9 mouse cellular contexts compared by ENCODE assay signal in the genomic region with DNA sequence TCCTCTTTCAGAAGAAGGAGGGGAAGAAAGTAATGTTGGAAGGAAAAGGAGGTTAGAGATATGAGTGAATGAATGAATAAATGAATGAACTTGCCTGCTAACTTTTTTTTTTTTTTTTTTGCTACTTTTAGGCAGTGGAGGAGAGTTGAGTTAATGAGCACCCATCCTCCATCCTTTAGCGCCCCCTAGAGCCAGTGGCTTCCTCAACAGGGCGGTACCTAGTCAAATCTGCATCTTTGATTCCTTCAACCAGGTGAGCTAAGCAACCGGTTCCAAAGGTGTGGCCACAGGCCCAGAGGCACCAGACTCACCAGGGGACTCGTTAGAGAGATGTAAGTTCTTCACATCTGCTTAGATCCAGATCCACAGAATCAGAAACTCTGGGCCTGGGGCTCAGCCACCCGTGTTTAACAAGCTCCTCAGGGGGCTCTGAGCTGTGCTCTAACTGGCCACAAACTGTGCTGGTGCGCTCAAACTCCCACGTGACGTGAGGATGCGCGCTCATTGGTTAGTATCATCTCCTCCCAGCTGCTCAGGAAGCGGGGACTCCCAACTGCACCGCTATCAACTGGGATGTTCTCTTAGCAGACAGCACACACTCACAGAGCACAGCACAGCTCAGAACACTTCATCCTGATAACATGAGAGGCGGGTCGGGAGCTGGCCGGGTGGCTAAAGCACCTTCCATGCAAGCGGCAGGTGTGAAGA.
DNase-seq lines count a peak whose midpoint lies in the region; ATAC-seq and TF ChIP-seq lines count a peak whose summit lies in the region.
"Had no signal": no experiment of that assay in that cellular context is flagged by ENCODE, and none has a peak within 500 bp of the region (broad histone marks: within the 10 kb centered on the region; RNA-seq: fewer than 3 reads in every experiment).

No protein-coding gene starts in this region.

- DNase-seq in forebrain, postnatal 0 days = no peak
- no peak for DNase-seq in forebrain, embryonic 10.5 days (ENCODE audit: extremely low spot score, low spot score)
- DNase-seq in midbrain, embryonic 11.5 days (ENCODE audit: low spot score, missing footprints) = no peak
- DNase-seq in midbrain, embryonic 10.5 days (ENCODE audit: low spot score) = no peak
- no peak for DNase-seq in lung, embryonic 14.5 days
- DNase-seq in thymus, postnatal 25 days = peak; percentile 35
- no peak for DNase-seq in left cerebral cortex, adult 18-20 months (ENCODE audit: low spot score in 2 of 2)
- DNase-seq: heart, adult 11 months had no signal

- no peak overlapping the region for H3K4me3 ChIP-seq in forebrain, postnatal 0 days (ENCODE audit: low read depth, low read length)
- no peak overlapping the region for H3K4me3 ChIP-seq in forebrain, embryonic 10.5 days
- H3K4me3 ChIP-seq in midbrain, embryonic 11.5 days (ENCODE audit: low read depth, low read length) = no peak overlapping the region
- H3K4me3 ChIP-seq in midbrain, embryonic 10.5 days = no peak overlapping the region
- H3K4me3 ChIP-seq in lung, embryonic 14.5 days (ENCODE audit: low read depth, low read length) = no peak overlapping the region

- H3K27me3 ChIP-seq in forebrain, postnatal 0 days (ENCODE audit: insufficient read depth, low read length) = no peaks in the 10 kb centered on the region; the same call in 1 of the 2 replicates
- no peaks in the 10 kb centered on the region for H3K27me3 ChIP-seq in forebrain, embryonic 10.5 days (ENCODE audit: poor library complexity, severe bottlenecking)
- H3K27me3 ChIP-seq in midbrain, embryonic 11.5 days (ENCODE audit: control insufficient read depth, insufficient read depth, low read length) = no peaks in the 10 kb centered on the region
- H3K27me3 ChIP-seq in midbrain, embryonic 10.5 days (ENCODE audit: low read depth, poor library complexity, severe bottlenecking) = no peaks in the 10 kb centered on the region
- no peaks in the 10 kb centered on the region for H3K27me3 ChIP-seq in lung, embryonic 14.5 days (ENCODE audit: insufficient read depth, low read length)

- no peaks in the 10 kb centered on the region for H3K4me1 ChIP-seq in forebrain, postnatal 0 days (ENCODE audit: insufficient read depth)
- H3K4me1 ChIP-seq in forebrain, embryonic 10.5 days = peaks cover 6% of the 10 kb centered on the region; the same call in 1 of the 2 replicates
- no peaks in the 10 kb centered on the region for H3K4me1 ChIP-seq in midbrain, embryonic 11.5 days (ENCODE audit: control insufficient read depth, insufficient read depth, low read length)
- peaks cover under 1% of the 10 kb centered on the region; the same call in 1 of the 2 replicates for H3K4me1 ChIP-seq in midbrain, embryonic 10.5 days
- no peaks in the 10 kb centered on the region for H3K4me1 ChIP-seq in lung, embryonic 14.5 days (ENCODE audit: insufficient read depth)

- WGBS in forebrain, postnatal 0 days = 71% methylated on average over 16 of the region's 16 CpGs
- WGBS in forebrain, embryonic 10.5 days = 62% methylated on average over 16 of the region's 16 CpGs
- 61% methylated on average over 16 of the region's 16 CpGs for WGBS in midbrain, embryonic 11.5 days
- 61% methylated on average over 16 of the region's 16 CpGs for WGBS in midbrain, embryonic 10.5 days
- WGBS in lung, embryonic 14.5 days = 55% methylated on average over 16 of the region's 16 CpGs

- H3K9ac ChIP-seq in forebrain, postnatal 0 days = no peak overlapping the region
- H3K9ac ChIP-seq in midbrain, embryonic 11.5 days (ENCODE audit: low read length) = no peak overlapping the region
- H3K9ac ChIP-seq in lung, embryonic 14.5 days = no peak overlapping the region

- no peak for TF ChIP-seq CTCF in forebrain, postnatal 0 days (IDR thresholded peaks at IDR 0.05; ENCODE audit: low read depth)
- peak; percentile 38 for TF ChIP-seq CTCF in lung, embryonic 14.5 days (IDR thresholded peaks at IDR 0.05; ENCODE audit: low read depth)

- H3K9me3 ChIP-seq in forebrain, postnatal 0 days (ENCODE audit: low read length) = no peaks in the 10 kb centered on the region
- no peaks in the 10 kb centered on the region; the same call in 1 of the 2 replicates for H3K9me3 ChIP-seq in forebrain, embryonic 10.5 days
- H3K9me3 ChIP-seq in midbrain, embryonic 11.5 days (ENCODE audit: control insufficient read depth, low read length) = no peaks in the 10 kb centered on the region
- no peaks in the 10 kb centered on the region for H3K9me3 ChIP-seq in midbrain, embryonic 10.5 days (replicated peaks)
- no peaks in the 10 kb centered on the region; the same call in 1 of the 2 replicates for H3K9me3 ChIP-seq in lung, embryonic 14.5 days (ENCODE audit: low read depth, low read length)

- 0 out of 2 replicates have a peak, but pooled peaks have one; percentile 36 for ATAC-seq in forebrain, postnatal 0 days
- ATAC-seq in midbrain, embryonic 11.5 days (ENCODE audit: low FRiP score) = peak; percentile 35; the same call in 1 of the 2 replicates
- no peak for ATAC-seq in lung, embryonic 14.5 days (ENCODE audit: insufficient read depth)
- no peak for ATAC-seq in frontal cortex, adult (ENCODE audit: low TSS enrichment)

- H3K4me2 ChIP-seq in forebrain, postnatal 0 days (ENCODE audit: low read depth) = no peak overlapping the region
- H3K4me2 ChIP-seq in midbrain, embryonic 11.5 days = no peak overlapping the region
- 0 out of 2 replicates have a peak overlapping the region, but pooled peaks have one; percentile 12 for H3K4me2 ChIP-seq in lung, embryonic 14.5 days

- no peaks in the 10 kb centered on the region for H3K36me3 ChIP-seq in forebrain, postnatal 0 days (ENCODE audit: insufficient read depth)
- H3K36me3 ChIP-seq in forebrain, embryonic 10.5 days (replicated peaks) = no peaks in the 10 kb centered on the region
- H3K36me3 ChIP-seq in midbrain, embryonic 11.5 days (ENCODE audit: control insufficient read depth, insufficient read depth, low read length) = no peaks in the 10 kb centered on the region
- H3K36me3 ChIP-seq in midbrain, embryonic 10.5 days = no peaks in the 10 kb centered on the region
- H3K36me3 ChIP-seq in lung, embryonic 14.5 days (ENCODE audit: insufficient read depth) = no peaks in the 10 kb centered on the region

- H3K27ac ChIP-seq in forebrain, postnatal 0 days (ENCODE audit: low read depth, low read length) = no peak overlapping the region
- H3K27ac ChIP-seq in forebrain, embryonic 10.5 days = no peak overlapping the region
- H3K27ac ChIP-seq in midbrain, embryonic 11.5 days (ENCODE audit: low read depth, low read length) = no peak overlapping the region
- H3K27ac ChIP-seq in midbrain, embryonic 10.5 days (replicated peaks) = no peak overlapping the region
- H3K27ac ChIP-seq in lung, embryonic 14.5 days (ENCODE audit: low read depth) = no peak overlapping the region

Comparison
In these comparisons a context has a peak if more than half of its experiments do, and no peak if none do; other contexts are left out.
1. ATAC-seq: peak in forebrain, postnatal 0 days (single experiment) and midbrain, embryonic 11.5 days (single experiment); none in lung, embryonic 14.5 days (single experiment) and frontal cortex, adult (single experiment).